Mouse (Mus musculus) heart, adult 2 months (tissue): ENCODE measurements around the gene Slain1.

ENCODE experiments used
- EP300 ChIP-seq: fragments of 200-500 bp; IDR thresholded peaks from 2 replicates; pipeline ENCODE4 v1.6.1; 2011; ENCODE audit warnings: low read depth, low read length, control low read depth; ENCODE audit not compliant: insufficient read depth
- POLR2A ChIP-seq: fragments of 200-500 bp; IDR thresholded peaks from 2 replicates; pipeline ENCODE4 v1.6.1; 2011; ENCODE audit warnings: mild to moderate bottlenecking, low read depth, low read length, control low read depth; ENCODE audit not compliant: insufficient read depth

DNA sequence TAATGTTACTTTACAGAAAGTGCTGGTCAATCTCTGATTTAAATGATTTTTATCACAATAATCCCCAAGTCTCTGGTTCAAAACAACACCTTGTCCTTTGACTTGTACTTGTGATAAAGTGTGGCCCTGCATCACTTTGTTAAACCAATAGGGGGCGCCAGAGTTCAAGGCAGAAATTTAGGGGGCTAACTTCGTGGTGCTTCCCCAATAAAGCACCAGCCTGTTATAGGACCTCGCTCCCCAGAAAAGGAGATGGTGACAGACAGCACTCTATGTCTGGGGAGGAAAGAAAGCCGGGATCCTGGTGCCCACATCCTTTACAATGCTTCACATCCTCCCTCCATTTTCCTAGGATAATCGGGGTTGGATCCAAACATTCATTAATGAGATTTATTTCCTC, 67.5 kb downstream of the Slain1 start:
- no peak for TF ChIP-seq EP300
- no peak for TF ChIP-seq POLR2A
